Mouse (Mus musculus): Measurements from ENCODE around the gene Bach2. TPM values are rescaled to one million over a fixed set of nuclear protein-coding genes. Genes with fewer than 3 reads are reported as not detected.

The Bach2 gene
- total RNA-seq, 4 experiments from 2014 or later: 0.96 to 3.2 (median 2.4) TPM

- no peak for DNase-seq (ENCODE audit: low spot score in 2 of 2)
These were observed 148.3 kb downstream of the Bach2 start for GRCm38 (mm10) chr4:32386931-32387330.

GRCm38 (mm10) chr4:32387479-32388240, 149.1 kb downstream of the Bach2 start:
- DNase-seq (ENCODE audit: low spot score in 2 of 2): no peak

DNA sequence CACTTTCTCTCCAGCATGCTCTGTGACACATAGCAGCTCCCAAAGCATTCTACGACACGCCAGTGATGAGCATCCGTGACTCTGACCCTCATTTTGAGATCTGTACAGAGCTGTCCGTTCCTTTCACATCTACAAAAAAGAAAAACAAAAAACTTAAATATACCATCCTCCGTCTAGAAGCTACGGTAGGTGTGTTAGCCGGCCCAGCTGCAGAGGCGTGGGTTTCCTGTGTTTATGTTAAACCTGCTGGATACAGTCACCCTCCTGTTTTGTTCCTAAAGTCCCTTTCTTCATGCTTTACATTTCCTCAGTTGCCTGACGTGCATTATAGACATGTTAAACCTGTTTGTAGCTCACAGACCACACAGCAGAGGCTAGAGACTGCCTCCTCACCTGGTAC, 150.0 kb downstream of the Bach2 start:
- no peak for DNase-seq (ENCODE audit: low spot score in 2 of 2)

DNA sequence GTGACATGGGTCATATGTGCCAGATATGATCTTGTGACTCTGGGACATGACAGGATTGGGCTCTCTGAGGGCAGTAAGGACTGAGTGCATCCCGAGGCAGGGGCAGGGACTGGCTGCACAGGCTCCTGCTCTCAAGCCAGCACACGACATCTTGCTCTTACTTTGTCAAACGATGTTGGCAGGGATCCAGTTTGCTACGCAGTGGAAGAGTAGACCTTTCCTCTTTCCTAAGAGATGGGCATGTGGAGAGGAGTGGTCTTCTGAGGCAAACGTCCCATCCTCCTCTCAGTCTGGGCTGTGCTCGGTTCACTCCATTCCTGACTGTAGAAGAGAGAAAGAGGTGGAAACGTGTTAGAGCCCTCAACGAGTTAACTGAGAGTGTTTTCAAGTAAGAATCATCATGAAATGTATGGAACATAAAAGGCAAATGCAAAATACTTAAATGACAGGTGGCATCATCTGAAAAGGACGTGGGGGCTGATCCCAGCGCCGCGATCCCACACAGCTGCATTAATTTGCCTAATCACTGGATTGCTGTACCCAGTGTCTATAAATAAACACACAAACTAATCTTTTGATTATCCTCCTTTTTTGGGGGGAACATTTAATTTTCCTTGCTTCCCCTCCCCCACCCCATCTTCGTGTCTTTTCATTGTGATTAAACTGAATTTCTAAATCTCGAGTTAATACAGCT, 150.7 kb downstream of the Bach2 start:
- DNase-seq (ENCODE audit: low spot score in 2 of 2): no peak

- DNase-seq (ENCODE audit: low spot score in 2 of 2): peak in 1 of 2 experiments; percentile 8
These were observed 152.7 kb downstream of the Bach2 start for GRCm38 (mm10) chr4:32391260-32391659.

- DNase-seq (ENCODE audit: low spot score in 2 of 2): no peak
These were observed 154.6 kb downstream of the Bach2 start for GRCm38 (mm10) chr4:32393226-32393625.

- no peak for DNase-seq (ENCODE audit: low spot score in 2 of 2)
These were observed 155.3 kb downstream of the Bach2 start for GRCm38 (mm10) chr4:32393951-32394350.

GRCm38 (mm10) chr4:32394850-32395249, 156.2 kb downstream of the Bach2 start:
- DNase-seq (ENCODE audit: low spot score in 2 of 2): no peak

GRCm38 (mm10) chr4:32401459-32401858, 162.9 kb downstream of the Bach2 start:
- DNase-seq (ENCODE audit: low spot score in 2 of 2): no peak

DNA sequence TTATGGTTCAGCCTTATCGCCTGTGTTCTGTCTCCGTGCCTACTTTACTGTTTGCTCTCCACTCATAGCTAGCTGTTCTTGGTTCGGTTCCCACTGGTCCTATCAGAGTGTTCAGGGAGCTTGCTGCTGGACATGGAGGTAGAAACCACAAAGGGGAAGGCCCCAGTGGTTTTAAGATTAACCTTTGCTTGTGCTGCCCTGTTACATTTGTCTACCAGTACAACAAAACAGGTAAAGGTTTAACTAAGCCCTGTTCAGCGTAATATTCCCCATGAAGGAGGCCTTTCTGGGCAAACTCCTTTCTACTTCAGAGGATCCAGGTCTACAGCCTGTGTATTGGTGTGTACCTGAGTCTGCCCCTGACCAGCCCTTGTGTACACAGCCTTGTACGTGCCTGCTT, 164.9 kb downstream of the Bach2 start:
- DNase-seq (ENCODE audit: low spot score in 2 of 2): no peak

DNA sequence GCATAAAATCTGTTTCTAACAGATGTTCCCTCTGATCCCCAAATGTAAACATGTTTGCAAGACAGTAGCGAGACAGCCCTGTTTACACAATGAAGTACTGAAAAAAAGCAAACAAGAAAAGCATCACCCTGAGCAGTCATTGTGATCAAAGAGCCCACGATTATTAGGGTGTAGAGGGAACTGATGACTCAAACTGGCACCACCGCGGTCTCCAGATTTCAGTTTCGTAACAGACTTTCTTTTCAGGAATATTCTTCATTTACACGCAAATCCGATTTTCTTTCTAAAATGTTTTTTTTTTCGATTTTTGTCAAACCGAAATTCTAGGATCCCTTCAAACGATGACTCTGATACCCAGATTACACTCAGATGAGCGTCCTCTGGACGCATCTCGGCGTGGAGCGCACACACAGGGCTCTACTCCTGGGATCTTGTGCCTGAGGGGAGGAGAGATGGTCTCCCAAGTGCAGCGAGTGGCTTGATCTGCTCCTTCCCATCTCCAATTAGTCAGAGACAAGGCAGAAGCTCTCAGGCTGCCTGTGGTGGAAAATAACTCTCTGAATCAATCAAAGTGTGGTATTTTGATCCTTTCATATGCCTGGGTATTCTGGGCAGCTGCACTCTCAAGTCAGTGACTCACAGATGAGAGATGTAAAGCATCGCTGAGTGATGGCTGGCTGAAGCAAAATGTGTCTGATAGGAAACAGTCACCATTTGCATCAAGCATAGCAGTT, 166.7 kb downstream of the Bach2 start:
- no peak for DNase-seq (ENCODE audit: low spot score in 2 of 2)

- DNase-seq (ENCODE audit: low spot score in 2 of 2): no peak
These were observed 167.4 kb downstream of the Bach2 start for GRCm38 (mm10) chr4:32405985-32406384.

DNA sequence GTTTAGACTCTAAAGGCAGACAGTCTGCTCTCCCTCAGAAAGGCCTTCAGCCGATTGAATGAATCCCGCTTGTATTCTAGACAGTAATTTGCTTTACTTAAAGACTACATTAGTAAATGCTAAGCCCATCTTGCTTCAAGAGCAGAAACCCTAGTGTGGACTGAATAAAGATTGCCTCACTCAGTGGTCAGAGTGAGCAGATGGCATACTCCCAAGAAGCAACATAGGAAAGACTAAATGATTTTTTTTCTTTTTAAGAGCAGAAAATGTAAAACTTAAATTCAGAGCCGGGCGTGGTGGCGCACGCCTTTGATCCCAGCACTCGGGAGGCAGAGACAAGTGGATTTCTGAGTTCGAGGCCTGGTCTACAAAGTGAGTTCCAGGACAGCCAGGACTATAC, 169.9 kb downstream of the Bach2 start:
- DNase-seq (ENCODE audit: low spot score in 2 of 2): no peak

- DNase-seq (ENCODE audit: low spot score in 2 of 2): no peak
These were observed 170.7 kb downstream of the Bach2 start for GRCm38 (mm10) chr4:32409116-32409880.

GRCm38 (mm10) chr4:32413063-32413462, 174.5 kb downstream of the Bach2 start:
- no peak for DNase-seq (ENCODE audit: low spot score in 2 of 2)

DNA sequence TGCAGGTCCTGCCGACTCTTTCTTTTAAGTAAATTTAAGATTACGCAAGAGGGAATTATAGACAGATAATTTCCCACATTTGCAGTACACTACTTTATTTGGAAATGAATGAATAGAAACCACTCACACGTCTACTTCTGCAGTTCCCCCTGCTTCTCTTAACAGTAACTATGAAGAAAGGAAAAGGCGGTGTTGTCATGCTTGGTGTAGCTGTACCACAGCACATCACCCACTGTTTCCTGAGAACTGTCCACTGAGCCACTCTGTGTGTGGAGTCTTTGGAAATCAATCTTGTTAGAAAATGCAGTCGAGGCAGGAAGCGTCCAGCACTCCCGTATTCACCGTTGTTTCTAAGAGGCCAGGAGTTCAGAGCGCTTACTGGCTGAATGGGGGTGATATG, 174.9 kb downstream of the Bach2 start:
- DNase-seq (ENCODE audit: low spot score in 2 of 2): no peak

DNA sequence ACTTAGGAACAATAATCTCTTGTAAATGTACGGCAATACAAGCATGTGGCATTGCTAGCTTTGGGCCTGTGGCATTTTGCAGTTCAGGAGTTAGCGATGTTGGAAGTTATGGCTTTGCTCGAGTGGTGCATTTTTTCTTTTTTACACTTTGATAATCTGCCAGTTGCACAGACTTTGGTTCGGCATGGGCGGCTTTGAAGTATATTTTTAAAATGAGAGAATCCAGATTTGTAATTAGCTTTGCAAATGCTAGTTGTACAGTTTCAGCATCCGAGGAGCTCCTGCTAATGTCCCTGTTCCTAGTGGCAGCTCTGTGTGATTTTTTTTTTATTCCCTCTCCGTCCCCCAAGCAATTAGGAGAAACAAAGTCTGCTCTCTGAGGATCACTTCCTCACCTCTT, 176.4 kb downstream of the Bach2 start:
- no peak for DNase-seq (ENCODE audit: low spot score in 2 of 2)

DNA sequence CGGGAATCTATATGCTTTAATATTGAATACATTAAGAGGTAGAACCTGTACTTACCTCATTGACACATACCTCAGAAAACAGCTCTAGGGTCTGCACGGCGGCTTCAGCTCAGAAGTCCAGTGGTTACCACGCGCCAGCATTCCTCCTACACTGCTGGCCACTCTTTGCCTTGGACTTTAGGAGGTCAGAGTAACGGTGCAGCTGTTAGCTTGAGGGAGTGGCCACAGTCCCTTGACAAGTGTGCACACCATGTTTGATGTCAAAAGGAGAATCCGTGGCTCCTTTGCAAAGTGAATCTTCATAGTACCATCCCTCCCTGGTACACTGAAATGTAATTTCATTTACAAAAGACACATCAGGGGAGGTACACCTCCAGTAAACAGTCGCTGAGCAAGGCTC, 179.3 kb downstream of the Bach2 start:
- DNase-seq (ENCODE audit: low spot score in 2 of 2): no peak

- DNase-seq (ENCODE audit: low spot score in 2 of 2): no peak
These were observed 183.0 kb downstream of the Bach2 start for GRCm38 (mm10) chr4:32421570-32421969.

- DNase-seq (ENCODE audit: low spot score in 2 of 2): no peak
These were observed 183.8 kb downstream of the Bach2 start for GRCm38 (mm10) chr4:32422427-32422826.

DNA sequence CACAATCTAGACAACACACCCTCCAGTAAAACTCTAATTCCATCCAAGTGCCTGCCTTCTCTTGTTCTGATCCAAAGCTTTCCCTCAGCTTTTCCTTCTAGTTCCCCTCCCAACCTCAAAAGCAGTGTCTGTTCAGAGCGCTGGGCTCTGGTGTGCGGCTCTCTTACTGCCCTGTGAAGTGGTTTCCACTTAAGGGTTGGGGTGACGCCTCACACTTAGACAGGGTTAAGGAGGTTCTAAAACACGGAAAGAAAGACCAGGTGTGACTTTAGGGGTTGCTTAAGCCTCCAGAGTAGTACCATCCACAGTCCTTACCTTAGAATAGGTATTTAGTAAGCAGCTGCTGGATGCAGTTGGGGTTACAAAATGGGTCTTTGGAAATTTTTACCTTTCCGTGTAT, 185.1 kb downstream of the Bach2 start:
- DNase-seq (ENCODE audit: low spot score in 2 of 2): no peak

GRCm38 (mm10) chr4:32424434-32424833, 185.8 kb downstream of the Bach2 start:
- no peak for DNase-seq (ENCODE audit: low spot score in 2 of 2)
